Mouse (Mus musculus): Measurements from ENCODE around the gene Cd72.
A peak's percentile ranks its signal among the peaks of the same experiment; 100 is the strongest.

Gene Cd72

DNA sequence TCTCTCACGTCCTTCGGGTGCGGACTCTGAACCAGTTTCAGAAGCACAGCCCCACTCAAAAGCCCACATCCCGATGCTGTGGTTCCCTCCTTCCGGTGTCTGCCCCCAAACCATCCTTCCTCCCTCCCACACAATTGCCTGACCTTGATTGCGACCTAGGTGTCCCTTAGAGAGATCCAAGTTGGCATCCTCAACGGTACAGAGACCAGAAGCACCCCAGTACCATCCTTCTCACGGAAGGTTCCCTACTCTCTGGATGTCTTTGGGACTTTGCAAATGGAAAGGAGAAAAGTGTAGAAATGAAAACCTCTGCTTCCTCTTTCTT, 24.1 kb upstream of the Cd72 start:
- no peak for DNase-seq (ENCODE audit: low spot score)

DNA sequence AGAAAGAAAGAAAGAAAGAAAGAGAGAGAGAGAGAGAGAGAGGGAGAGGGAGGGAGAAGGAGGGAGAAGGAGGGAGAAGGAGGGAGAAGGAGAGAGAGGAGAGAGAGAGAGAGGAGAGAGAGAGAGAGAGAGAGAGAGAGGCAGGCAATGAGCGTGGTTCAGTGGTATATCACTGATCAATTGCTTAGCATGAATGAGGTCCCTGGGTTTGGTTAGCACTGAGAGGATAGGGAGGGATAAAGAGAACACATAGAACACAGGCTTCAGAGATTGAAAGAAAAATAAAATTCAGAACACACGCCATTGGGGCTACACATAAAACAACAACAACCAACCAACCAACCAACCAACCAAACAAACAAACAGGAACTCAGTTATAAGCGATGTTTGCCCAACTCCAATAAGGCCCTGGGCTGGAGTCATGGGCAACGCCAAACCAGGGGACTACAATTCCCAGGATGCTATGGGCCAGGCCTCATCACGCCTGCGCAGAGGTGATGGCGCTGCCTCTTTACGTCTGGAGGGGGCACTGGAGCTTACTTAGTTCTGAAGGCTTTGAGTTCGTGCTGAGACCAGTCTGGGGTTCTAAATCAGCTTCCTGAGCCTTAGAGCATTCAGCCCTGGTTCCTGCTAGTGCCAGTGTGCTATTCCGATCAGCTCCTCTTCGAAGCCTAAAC, 23.6 kb upstream of the Cd72 start:
- peak; percentile 74 for DNase-seq (ENCODE audit: low spot score)

DNA sequence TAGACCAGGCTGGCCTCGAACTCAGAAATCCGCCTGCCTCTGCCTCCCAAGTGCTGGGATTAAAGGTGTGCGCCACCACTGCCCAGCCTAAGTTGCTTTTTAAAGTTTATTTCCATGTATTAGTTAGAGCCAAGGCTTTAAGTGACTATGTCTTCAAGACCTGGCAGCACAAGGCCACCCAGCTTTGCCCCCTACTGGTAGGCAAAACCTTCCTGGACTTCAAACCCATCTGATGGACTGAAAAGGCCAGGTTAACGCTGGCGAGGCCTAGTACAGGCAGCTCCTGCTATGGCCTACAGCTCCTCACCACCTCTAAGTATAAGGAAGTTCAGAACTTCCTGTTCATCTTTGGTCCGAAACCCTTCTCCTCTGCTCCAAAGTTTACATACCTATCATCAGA, 22.2 kb upstream of the Cd72 start:
- DNase-seq (ENCODE audit: low spot score) = no peak

DNA sequence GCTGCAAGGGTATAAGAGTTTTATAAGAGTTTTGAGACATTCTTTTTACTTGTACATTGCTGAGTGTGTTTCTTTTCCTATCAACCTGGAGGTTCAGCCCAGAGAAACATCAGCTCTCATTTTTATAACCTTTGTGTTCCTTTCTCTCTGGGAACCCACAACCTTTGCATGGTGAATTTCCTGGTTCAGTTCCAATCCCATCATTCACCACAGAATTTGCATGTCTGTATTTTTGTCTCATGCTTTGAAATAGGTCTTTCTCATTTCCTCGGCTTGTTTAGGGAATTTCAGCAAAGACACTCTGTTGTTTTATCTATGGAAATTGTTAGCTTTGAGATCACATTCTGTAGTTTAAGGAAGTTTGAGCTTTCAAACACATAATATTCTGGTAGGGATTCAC, 19.2 kb upstream of the Cd72 start:
- DNase-seq (ENCODE audit: low spot score) = no peak

DNA sequence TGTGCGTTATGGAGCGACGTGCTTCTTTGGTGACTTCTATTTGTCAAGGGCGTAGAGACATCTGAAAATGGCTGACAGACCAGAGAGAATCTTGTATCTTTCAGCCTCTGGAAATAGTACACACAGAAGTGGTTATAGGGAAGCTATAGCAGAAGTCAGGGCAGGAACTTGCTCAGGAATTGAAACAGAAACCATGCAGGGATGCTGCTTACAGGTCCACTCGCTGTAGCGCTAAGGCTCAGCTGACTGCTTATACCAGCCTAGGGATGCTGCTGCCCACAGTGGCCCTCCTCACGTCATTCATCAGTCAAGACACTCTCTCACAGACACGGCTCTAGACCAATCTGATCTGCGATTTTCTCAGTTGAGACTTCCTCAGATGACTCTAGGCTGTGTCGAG, 15.9 kb upstream of the Cd72 start:
- no peak for DNase-seq (ENCODE audit: low spot score)

DNA sequence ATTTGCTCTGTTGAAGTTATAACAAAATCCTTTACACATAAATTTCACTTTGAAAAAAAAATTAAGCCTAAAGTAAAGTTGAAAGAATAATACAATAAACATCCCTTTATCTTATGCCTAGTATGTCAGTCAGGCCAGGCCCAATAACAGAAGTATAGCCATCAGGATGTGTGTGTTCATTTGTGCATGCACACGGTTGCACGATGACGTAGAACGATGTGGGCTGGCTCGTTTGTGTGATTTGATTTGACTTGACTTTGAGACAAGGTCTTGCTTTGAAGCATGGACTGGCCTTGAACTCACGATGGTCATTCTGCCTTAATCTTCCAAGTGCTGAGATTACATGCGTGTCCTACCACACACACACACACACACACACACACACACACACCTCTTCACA, 12.4 kb upstream of the Cd72 start:
- no peak for DNase-seq (ENCODE audit: low spot score)

DNA sequence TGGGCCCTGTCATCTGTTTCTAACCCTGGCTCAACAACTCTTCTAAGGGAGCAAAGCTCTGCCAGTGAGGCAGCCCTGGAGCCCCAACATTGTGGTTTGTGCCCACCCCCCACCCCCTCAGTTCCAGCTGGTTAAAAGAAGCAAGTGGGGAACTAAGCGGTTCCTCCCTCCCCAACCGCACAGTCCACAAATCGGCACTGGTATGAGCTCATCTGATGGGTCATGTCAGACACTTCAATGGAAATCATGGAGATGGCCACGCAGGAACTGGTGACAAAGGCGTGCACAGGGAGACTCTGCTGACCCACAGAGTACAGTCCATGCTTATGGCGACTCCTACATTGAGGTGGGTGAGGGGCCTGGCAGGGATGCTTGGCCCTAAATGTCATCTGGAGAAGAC, 11.5 kb upstream of the Cd72 start:
- DNase-seq (ENCODE audit: low spot score) = no peak

DNA sequence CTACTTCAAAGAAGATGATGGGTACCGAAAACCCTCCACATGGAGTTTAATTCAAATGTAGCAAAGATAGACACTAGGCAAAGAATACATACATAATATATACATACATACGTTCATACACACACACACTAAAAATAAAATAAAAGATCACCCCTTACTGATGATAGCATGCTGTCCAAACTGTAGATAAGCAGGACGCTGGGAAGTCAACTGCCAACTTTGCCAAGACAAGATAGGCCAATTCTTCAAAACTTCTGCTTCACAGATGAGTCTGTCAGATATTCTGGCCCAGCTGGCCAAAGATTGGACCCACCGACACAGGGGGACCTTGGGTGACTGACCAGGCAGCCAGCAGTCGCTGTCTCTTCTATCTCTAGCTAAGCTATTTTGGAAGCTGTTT, 8.7 kb upstream of the Cd72 start:
- no peak for DNase-seq (ENCODE audit: low spot score)

DNA sequence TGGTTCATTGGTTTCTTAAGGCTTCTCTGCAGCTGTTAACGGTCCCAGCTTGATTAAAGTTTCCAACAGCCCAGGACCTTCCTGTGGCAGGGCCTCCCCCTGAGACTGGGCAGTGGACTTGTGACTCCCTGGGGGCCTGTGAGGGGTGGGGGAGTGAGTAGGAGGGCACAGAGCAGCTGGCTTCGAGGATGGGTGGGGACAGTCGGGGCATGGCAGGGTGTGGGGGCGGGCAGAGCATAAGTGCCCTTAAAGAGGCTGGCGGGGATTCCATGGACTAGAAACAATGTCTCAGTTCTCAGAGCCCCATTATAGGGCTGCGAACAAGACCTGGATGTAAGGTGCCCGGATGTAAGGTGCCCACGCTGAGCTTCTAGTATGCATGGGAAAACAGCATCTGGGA, 2.7 kb upstream of the Cd72 start:
- DNase-seq (ENCODE audit: low spot score) = no peak

DNA sequence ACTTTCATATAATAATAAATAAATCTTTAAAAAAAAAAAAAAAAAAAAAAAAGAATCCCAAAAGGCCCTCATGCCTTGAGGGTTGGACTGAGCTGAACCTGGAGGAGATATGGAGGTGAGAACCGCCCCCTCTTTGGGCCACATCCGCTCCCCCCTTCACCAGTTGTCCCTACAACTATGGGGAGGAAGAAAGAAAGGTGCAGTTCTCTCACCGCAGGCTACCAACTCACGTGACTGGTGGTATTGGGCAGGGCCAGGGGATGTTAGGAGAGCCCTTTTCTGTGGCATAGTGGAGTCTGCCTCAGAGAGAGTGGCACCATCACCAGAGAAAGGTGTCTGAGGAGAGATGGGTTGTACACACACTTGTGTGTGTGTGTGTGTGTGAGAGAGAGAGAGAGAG, 2.0 kb upstream of the Cd72 start:
- DNase-seq (ENCODE audit: low spot score) = no peak

DNA sequence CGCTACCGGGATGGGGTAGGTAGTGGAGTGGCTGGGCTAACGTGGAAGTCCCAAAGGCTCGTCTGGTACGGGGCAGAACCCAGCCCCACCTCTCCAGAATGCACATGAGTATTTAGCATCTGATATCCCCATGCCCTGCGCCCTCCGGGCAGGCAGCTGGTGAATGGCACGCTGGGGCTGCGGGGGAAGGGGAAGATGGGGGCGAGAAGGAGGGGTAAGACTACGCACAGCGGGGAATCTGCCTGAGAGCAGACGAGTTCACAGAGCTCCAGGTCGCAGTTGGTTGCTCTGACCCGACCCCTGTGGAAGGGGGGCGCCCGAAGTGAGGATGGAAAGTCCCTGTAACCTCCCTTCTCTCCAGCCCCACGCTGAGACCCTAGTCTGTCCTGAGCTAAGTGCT, 1.0 kb downstream of the Cd72 start:
- DNase-seq (ENCODE audit: low spot score) = no peak

DNA sequence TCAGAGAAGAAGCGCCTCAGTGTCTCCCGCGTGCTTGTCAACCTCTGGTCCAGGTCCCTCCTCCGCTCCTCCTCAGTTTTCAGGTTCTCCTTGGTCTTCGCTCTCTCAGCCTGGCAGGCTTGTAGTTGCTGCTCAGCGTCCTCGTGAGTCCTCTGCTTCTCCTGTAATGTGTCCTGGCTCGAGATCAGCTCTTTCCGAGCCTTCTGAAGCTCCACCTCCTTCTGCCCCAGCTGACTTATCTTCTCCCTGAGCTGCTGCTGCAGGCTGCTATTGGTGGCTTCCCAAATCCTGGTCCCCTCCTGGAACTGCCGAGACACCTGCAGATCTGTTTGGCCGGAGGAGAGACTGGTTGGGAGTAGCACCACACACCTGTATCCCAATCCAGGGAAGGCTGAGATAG, 2.1 kb downstream of the Cd72 start:
- no peak for DNase-seq (ENCODE audit: low spot score)

DNA sequence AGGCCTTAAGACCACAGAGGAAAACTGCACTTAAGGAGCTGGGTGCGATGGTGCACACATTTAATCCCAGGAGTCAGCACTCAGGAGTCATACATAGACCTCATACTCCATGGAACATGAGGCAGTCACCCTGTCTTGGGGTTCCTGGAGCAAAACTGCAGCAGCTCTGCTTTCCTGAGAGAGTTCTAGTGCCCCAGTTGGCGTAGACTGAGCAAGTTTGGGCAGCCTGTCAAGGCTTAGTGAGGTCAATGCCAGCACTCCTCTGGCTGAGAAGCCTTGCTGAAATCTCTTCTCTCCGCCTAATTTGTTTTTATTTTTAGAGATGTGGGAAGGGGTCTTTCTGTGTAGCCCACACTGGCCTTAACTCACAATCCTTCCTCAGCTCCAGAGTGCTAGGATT, 5.9 kb downstream of the Cd72 start:
- no peak for DNase-seq (ENCODE audit: low spot score)

DNA sequence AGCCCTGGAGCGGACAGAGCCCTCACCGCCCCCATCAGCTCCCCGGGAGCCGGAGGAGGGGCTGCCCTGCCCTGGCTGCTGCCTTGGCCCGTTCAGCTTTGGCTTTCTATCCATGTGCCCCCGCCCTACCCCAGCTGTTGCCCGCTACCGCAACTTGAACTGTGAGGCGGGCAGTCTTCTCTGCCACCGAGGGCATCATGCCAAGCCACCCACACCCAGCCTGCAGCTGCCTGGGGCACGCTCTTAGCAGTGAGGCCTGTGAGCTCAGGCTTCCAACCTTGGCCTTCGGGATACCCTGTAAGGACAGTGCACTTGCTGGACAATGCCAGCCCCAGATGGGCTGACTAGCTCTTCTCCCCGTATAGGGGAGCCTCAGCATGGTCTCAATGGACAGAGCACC, 7.2 kb downstream of the Cd72 start:
- no peak for DNase-seq (ENCODE audit: low spot score)

DNA sequence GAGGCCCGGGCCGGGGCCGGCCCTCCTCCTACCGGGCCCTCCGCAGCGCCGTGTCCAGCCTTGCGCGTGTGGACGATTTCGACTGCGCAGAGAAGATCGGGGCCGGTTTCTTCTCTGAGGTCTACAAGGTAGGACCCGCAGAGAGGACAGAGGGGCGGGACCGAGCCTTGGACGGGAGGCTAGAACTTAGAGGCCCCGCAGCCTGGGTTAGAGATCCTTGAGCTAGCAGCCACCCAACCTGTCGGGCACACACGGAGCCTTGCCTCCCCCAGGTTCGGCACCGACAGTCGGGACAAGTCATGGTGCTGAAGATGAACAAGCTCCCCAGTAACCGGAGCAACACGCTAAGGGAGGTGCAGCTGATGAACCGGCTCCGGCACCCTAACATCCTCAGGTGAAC, 10.9 kb downstream of the Cd72 start:
- no peak for DNase-seq (ENCODE audit: low spot score)

DNA sequence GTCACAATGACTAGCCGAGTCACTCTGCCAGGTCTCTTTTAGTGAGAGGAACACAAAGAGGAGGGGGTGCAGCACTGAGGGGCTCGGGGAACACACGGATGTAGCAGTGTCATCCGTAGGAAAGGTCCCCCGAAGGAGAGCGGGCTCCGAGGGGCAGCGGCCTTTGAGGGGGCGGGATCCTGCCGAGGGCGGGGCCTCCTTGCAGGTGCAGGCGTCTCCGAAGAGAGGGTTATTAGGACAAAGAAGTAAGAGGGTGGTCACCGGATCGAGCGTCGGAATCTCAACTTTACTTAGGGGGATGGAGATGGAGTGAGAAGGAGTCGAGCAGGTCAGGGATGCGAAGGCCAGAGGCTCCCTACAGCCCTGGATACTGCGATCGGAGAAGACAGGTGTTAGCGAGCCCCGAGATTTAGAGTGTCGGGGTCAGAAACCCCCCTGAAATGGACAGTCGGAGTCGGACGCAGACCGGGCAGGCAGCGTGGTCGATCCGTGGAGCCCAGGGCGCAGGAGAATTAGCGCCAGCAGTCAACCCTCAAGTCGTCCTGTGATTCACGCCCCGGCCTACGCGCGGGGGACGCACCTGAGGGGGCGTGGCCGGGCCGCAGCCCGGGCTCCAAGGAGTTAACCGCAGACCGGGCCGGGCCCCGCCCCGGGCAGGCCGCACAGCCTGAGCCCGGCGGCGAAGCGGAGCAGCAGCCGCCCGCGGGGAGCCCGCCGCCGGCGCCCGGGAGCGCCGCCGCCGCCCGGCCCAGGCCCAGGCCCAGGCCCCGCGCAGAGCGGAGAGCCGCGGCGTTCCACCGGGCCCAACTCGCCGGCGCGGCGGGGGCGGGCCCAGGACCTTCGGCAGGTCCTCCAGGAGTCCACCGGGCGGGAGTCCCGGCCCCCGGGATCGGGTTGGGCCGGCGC, 11.7 kb downstream of the Cd72 start:
- DNase-seq (ENCODE audit: low spot score) = peak; percentile 59

DNA sequence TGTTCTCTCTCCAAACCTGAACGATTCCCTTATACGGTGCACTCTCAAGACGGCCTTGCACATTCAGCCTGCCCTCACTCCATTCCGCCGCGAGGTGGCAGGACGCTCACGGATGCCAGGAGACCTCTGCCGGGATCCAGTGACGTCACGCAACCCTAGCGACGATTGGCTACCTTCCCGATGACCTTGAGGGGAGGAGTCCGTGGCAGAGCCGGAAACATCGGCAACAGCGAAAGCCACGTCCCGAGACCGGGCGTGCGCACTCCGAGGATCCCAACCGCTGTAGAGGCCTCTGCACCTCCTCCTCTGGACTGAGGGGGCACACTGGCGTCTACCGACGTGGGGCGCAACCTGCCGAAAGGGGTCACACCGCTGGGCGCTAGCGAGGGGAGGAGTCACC, 12.4 kb downstream of the Cd72 start:
- DNase-seq (ENCODE audit: low spot score) = peak; percentile 100

DNA sequence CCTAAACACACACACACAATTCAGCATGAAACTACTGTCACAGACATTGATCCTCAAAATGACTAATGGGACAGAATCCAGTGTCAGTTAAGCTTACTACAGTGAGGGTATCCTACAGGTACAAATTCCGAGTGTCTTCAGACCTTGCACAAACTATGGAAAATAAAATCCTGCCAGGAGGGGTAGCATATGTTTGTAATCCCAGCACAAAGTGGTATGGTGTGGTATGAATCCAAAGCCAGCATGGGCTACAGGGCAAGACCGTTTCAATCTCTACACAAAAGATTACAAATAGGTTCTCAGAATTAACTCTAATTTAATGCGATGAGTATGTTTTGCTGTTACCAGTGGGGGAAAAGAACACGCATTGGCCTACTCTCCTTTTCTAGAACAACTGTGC, 12.8 kb downstream of the Cd72 start, which contains the start of gene Tesk1:
Gene Tesk1, plus strand, starts transcription at position 301 of the 400 bp plus-strand sequence.
- no peak for DNase-seq (ENCODE audit: low spot score)

DNA sequence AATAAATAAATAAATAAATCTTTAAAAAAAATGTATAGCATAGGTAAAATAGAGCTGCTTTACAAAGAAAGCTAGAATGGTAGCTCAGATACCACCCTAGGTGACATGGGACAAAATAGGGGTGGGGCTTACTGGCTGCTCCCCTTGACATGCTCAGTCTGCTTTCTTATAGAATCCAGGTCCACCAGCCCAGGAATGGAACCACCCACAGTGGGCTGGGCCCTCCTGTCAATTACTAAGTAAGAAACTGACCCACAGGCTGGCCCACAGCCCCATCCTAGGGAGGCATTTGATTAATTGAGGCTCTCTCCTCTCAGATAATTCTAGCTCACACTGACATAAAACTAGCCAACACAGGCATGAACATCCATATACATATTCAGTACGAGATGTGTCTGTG, 21.6 kb downstream of the Cd72 start:
- DNase-seq (ENCODE audit: low spot score) = no peak

DNA sequence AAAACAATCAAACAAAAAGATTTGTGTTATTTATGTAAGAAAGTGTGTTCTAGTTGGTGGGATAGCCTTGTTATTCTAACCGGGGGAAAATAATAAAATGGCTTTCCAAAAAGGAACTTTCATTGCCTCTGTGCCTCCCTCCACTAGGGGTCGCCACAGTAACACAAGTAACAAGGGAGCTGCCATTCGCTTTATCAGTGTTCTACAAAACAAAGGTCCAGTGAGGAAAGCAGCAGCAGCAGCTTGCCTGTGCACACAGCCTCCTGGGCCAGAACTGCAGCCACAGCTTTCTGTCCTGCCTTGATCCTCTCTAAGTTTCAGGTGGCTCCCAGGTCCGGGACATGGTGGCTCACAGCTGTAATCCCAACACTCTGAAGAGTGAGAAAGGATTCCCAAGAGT, 22.7 kb downstream of the Cd72 start:
- peak; percentile 74 for DNase-seq (ENCODE audit: low spot score)

DNA sequence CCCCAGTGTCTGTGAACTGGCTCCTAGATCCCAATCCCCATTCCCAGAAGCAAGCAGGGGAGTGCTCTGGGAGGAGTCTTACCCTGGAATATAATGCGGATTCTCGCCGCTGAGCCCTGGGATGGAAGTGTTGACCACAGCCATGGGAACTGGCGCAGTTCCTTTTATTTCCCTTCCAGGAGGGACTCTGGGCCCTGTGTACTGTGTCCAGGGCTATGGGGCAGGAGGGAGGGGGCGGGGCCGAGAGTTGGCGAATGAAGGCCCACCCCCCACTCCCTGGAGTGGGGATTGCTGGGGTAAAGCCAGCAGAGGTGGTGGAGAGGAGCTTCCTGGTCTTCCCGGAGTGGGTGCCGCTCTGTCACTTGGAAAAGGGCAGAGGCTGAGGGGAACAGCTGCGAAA, 25.5 kb downstream of the Cd72 start, which contains the start of gene Fam166b:
Gene Fam166b, minus strand, starts transcription at position 189 of the 400 bp plus-strand sequence.
- no peak for DNase-seq (ENCODE audit: low spot score)

DNA sequence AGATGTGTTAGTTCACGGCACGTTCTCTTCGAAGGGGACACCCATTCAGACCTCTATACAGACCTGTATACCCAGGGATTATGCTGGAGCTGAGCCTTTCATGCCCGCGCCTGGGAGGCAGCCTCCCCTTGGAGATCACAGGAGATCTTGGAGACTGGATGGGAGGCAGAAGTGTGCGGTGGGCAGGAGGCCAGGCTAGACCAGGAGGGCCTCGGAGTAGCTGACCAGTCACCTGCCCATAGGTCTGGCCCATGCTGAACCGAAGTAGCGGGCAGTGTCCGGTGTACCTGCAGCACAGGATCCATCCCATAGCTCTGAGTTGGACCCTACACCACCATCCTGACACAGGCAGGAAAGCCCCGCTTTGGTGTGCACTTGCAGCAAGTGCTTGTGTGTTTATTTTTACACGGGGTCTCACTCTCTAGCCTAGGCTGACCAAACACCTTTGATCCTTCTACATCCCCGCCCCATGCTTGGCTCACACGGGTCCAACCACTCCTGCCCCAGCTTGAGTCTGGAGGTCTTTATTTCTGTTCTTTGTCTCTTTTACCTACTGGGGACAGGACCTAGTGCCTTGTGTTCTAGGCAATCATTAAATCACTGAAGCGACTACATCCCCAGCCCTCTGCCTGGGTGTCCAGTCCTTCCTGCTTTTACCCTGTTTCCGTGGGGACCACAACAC, 26.1 kb downstream of the Cd72 start:
- DNase-seq (ENCODE audit: low spot score) = no peak

DNA sequence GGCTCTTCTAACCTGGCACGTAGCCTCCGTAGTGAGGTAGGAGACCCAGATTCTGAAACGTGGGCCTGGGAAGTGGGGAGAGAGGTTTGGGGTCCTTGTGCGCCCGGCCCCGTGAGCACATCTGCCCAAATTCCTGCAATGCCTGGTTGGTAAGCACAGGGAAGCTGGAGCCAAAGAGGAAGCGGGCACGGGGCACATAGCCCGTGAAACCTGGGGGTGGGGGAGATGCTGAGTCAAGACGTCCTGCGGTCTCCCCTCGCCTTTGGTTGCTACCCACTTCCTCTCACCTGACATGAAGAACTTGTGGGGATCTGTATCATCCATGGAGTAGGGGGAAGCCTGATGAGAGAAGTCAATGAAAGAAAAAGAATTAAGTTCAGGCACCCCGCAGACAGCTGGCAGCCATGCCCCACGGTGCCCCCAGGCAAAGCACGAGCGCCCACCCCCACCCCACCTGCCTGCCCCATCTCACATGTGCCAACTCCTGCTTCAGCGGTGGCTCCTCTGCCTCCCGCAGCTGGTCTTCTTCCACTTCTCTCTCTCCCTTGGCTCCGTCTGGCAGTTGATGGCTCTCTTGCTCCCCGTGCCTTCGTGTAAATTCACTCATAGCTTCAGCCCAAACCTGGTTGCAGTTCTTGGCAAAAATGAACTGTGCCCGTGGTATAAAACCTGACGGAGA, 26.8 kb downstream of the Cd72 start:
- DNase-seq (ENCODE audit: low spot score) = no peak

All from ovary, postnatal 14 days (tissue).